Mouse (Mus musculus) left cerebral cortex, postnatal 36 days (tissue): ENCODE measurements around the gene Agap2. TPM values are rescaled to one million over a fixed set of nuclear protein-coding genes. Genes with fewer than 3 reads are reported as not detected.

ENCODE experiments used
- DNase-seq, 2 experiments: peaks; one replicate each; pipeline ENCODE4 v3.0.0; 2021 to 2022; ENCODE audit warnings: low spot score in 2 of 2, mixed read lengths in 1 of 2
- intact Hi-C: fragments of 180-260 bp; cut with DNase I; formaldehyde crosslinking; loops from one replicate; pipeline ENCODE4 v1.15.1; 2025
- total RNA-seq, 2 experiments: library from RNA; stranded (reverse); gene quantifications; 2 replicates each; pipeline ENCODE4 v1.2.3; 2021

Gene Agap2
- total RNA-seq, 2 experiments from 2014 or later = 680 to 686 TPM

DNA sequence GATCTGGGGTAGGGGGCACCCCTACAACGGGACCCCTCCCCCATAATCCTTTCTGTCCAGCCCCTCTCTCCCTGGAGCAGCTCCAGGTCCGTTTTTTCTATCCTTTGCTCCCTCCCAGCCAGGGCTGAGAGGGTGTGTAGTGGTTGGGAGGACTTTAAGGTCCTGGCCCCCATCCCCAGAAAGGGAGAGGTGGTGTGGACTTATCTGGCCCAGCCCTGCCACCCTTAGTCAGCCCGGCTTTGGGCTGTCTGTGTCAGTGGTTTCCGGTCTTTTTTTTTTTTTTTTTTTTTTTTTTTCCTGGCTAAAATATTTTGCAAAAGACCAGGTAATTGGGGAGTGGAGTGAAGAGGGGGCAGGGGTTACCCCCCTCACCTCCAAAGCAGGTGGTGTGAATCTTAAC lies 17.7 kb downstream of the Agap2 start:
- intact Hi-C loops = no loop called here
- no peak for DNase-seq

DNA sequence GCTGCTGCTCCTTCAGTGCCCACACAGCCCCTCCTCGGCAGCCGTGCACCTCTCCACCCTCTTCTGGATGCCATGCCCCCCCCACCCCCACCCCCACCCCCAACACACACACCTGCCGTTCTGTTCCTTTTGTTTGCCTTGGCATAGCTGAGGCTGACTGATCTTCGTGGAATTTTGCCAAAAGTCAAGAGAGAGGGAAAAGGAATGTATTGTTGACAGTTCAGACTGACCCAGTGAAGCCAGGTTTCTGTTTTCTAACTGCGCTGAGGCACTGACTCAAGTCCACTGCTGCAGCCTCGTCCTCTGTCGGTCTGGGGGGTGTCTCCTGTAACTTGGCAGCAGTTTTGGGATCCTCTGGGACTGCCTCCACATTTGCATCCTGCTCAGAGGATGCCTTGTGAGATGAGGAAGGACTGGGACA lies 19.3 kb downstream of the Agap2 start:
- intact Hi-C loops = no loop called here
- no peak for DNase-seq

DNA sequence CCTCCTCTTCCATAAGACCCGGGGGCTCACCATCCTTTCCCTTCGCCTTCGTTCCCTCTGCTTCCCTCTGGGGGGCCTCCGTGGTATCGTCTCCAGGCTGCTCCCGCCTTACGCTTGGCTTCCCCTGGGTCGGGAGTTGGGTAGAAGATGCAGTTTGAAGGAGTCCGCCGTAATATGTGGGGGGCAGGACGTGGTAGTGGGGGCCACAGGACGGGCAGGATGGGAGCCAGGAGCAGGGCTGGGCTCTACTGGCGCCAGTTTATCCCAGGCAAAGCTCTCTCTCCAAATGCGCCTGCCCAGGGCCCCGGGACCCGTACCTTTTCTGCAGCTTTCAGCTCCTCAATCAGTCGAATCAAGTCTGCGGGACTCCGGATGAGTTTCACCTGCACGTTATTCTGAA lies 23.4 kb downstream of the Agap2 start:
- intact Hi-C loops = no loop called here
- DNase-seq = no peak

GRCm38 (mm10) chr10:127099191-127099590 lies 24.1 kb downstream of the Agap2 start:
- intact Hi-C loops = no loop called here

GRCm38 (mm10) chr10:127099868-127100267 lies 24.8 kb downstream of the Agap2 start:
- DNase-seq = no peak
- intact Hi-C loops = no loop called here

More at GRCm38 (mm10) chr10:127099191-127099590, 24.1 kb downstream of the Agap2 start:
- no peak for DNase-seq

DNA sequence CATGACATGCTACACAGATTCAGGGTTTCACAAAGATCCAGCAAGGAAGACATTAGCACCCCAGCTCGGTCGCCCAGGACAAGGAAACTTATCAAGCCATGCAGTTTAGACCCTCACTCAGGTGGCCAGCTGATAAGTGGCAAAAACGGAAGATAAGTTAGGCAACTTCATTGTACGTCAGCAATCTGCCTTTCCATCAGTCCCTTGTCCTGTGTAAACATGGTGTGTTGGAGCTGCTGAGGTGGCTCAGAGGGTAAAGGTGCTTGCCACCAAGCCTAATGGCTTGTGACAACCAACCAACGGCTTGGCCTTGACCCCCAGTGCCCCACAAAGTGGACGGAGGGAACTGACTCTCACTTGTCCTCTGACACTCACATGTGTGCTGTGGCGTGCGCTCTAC lies 25.3 kb downstream of the Agap2 start:
- no peak for DNase-seq
- intact Hi-C loops = no loop called here

- intact Hi-C loops = no loop called here
Observed at GRCm38 (mm10) chr10:127101151-127101550, 26.1 kb downstream of the Agap2 start.

GRCm38 (mm10) chr10:127103631-127104030 lies 28.5 kb downstream of the Agap2 start:
- DNase-seq = no peak
- intact Hi-C loops = no loop called here

More at GRCm38 (mm10) chr10:127101151-127101550, 26.1 kb downstream of the Agap2 start:
- no peak for DNase-seq

DNA sequence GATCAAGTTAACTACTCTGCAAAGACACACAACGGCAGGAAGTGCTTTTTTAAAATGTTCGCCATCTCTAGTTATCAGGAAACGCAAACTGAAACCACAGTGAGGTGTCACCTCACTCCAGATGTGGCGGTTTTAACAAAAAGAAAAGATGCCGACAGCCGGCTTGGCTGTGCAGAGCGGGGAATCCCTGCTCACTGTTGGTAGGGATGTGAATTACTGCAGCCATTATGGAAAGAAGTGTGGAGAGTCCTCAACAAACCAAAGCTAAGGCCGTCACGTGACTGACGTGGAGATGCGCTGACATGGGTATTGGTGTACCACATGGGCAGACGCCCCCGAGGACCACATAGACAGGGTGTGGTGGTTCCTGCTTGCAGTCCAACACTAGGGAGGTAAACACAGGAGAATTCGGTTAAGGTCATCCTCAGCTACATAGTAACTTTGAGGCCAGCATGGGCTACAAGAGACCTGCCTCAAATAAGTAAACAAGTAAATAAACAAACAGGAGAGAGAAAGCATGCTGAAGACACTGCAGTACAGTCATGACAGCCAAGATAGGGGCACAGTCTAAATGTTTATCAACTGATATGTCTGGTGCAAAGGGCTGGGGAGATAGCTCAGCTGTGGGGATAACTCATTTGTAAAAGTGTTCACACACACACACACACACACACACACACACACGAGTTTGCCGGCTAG lies 32.6 kb downstream of the Agap2 start:
- intact Hi-C loops = no loop called here
- no peak for DNase-seq

- DNase-seq = no peak
- intact Hi-C loops = no loop called here
Observed at GRCm38 (mm10) chr10:127108262-127108583, 33.1 kb downstream of the Agap2 start.

GRCm38 (mm10) chr10:127111001-127111887 lies 36.2 kb downstream of the Agap2 start:
- no peak for DNase-seq

GRCm38 (mm10) chr10:127114408-127114807 lies 39.3 kb downstream of the Agap2 start:
- intact Hi-C loops = no loop called here

More at GRCm38 (mm10) chr10:127111001-127111887, 36.2 kb downstream of the Agap2 start:
- intact Hi-C loops = no loop called here

DNA sequence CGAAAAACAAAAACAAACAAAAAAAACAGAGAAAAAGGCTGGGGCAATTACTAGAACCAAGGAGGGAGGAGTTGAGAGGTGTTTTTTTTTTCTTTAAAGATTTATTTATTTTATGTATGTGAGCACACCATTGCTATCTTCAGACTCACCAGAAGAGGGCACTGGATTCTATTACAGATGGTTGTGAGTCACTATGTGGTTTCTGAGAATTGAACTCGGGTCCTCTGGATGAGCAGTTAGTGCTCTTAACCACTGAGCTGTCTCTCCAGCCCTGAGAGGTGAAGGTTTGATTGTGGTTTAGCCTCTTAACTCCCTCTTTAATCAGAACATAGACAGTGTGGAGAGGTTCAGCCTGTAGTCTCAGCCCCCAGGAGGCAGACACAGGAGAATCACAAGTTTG lies 40.0 kb downstream of the Agap2 start:
- DNase-seq = no peak
- intact Hi-C loops = no loop called here

More at GRCm38 (mm10) chr10:127114408-127114807, 39.3 kb downstream of the Agap2 start:
- DNase-seq = no peak

DNA sequence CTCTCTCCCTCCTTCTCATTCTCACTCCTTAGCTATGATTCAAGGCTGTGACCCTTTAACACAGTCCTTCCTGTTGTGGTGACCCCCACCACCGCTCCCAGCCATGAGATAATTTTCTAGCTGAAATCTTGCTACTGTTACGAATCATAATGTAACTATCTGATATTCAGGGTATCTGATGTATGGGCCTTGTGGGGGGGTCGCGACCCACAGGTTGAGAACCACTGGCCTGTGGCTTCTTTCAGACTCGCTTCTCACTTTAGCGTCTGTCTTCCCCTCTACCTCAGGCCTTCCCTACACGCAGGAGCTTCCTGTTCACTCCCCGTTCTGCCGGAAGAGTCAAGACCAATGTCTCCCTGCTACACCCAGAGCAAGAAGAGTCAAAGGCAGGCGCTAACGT lies 43.4 kb downstream of the Agap2 start:
- DNase-seq = no peak
- intact Hi-C loops = no loop called here

DNA sequence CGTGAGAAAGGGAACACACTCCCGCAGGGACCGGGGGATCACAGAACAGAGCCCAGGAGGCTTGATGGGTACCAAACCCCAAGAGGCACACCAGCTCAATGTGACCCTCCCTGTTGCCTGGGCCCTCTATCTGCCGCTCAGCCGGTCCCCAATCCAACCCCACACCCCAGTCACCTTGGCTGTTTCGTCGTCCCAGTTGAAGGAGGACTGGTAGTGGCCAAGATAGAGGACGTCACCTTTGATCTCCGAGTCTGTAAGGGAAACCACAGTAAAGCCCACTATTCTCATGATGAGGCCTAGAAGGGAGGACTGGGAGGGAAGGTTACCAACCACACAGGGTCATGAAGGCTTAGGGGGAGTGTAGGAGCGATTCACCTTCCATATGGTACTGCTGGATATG lies 44.1 kb downstream of the Agap2 start:
- intact Hi-C loops = no loop called here
- DNase-seq = no peak

DNA sequence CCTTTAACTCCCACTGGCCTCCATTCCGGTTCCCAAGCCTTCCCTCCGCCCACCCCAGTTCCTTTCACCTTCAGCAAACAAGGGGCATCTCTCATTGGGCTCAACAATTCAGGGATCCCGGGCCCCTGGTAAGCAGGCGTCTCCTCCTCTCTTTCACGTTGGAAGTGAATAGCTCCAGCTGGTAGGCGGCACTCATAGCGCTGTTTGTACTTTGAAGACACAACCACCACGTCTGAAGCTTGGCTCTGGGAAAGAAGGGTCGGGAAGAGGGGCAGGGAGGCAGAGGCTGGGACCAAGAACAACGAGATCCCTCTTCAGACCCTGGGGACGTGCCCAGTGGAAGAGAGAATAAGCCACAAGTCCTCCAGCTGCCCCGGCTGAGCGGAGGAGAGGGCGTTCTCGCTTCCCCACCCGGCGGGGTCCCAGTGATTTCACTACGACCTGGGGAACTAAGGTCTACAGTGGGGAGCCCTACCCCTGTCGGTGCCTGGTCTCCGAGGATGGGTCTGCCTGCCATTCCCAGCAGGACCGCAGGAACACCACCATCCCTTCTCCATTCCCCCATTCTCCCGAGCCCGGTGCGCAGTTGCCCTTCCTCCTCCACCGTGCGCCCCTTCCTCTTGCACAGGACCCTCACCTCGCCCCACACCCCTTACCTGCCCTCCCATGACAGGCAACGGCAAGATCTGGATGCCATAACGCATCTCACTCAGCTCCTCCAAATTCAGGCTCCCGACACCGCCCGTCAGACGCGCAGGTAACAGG lies 45.4 kb downstream of the Agap2 start:
- no peak for DNase-seq
- intact Hi-C loops = loop anchor here (5.0 kb wide), 1 partner anchor 107 kb away; no protein-coding TSS in a partner anchor

DNA sequence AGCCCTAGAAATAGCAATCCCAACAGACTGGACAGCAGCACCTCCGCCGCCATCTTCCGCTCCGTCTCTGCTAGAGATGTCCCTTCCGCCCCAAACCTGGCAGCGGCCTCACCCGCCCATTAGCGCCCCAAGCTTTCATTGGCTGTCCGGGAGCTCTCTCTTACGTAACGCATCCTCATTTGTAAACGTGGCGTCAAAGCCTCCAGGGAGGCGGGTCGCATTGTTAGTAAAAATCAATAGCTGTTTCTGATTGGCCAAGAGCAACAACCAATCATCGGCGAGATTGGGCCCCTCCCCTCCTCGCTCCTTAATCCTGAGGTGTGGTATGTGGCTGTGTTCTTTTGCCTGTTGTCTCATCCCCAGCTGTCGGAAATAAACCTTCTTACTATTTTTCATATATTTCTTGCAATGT lies 46.0 kb downstream of the Agap2 start, which contains the start of gene Os9:
Gene Os9, minus strand, starts transcription at position 66 of the 412 bp plus-strand sequence.
- DNase-seq = peak; percentile 92 to 95
- intact Hi-C loops = loop anchor here (5.0 kb wide), 1 partner anchor 106 kb away; no protein-coding TSS in a partner anchor

- intact Hi-C loops = loop anchor here (2.0 to 5.0 kb wide), 2 partner anchors 43 to 105 kb away; partner anchors contain the start of gene B4galnt1
Observed at GRCm38 (mm10) chr10:127122018-127122417, 46.9 kb downstream of the Agap2 start.

GRCm38 (mm10) chr10:127122784-127123435 lies 47.8 kb downstream of the Agap2 start:
- DNase-seq = peak; percentile 59 to 64
- intact Hi-C loops = loop anchor here (2.0 to 5.0 kb wide), 2 partner anchors 42 to 104 kb away; partner anchors contain the start of gene B4galnt1

More at GRCm38 (mm10) chr10:127122018-127122417, 46.9 kb downstream of the Agap2 start:
- no peak for DNase-seq
